Mouse (Mus musculus): ENCODE measurements around the gene Clta. TPM values are rescaled to one million over a fixed set of nuclear protein-coding genes. Genes with fewer than 3 reads are reported as not detected.
A peak's percentile ranks its signal among the peaks of the same experiment; 100 is the strongest.

The Clta gene
- polyA plus RNA-seq, 1 experiment from 2014 or later = 194 TPM

DNA sequence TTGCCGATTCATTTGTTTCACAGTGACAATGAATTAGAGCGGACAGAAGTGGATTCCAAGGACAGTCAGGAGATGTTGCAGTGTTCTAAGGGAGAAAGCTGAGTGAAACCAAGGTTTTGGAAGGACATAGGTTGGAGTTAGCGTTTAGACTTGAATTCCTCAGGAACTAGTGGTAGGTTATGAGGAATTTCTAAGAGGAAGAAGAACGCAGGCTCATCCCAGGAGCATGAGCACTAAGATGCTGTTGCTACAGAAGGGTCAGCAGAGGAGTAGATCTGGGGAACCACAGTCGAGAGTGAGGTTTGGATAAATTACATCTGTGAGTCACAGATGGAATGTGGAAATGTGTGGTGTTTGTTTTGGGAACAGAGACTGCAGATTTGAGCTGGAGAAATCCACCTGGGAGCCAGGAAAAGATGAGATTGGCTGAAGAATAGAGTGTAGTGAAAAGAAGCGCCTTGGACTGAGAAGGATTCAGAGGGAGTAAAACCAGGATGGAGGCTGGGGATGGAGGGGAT is 28.0 kb upstream of the Clta start:
- 68% methylated on average over 6 of the region's 6 CpGs for WGBS
- ATAC-seq (ENCODE audit: low FRiP score, low TSS enrichment) (no peak), DNase-seq (ENCODE audit: low spot score) (no peak)
- no peak for TF ChIP-seq CTCF (IDR thresholded peaks at IDR 0.05; ENCODE audit: low read depth)
- no peak for TF ChIP-seq EP300 (optimal IDR thresholded peaks at IDR 0.05)
- no peaks in the 10 kb centered on the region for H3K36me3 ChIP-seq (ENCODE audit: control insufficient read depth, insufficient read depth, low read length)
- H3K27me3 ChIP-seq (ENCODE audit: control insufficient read depth, insufficient read depth, low read length) = no peaks in the 10 kb centered on the region
- H3K4me3 ChIP-seq (ENCODE audit: low read depth, low read length) = no peak overlapping the region
- no peaks in the 10 kb centered on the region; the same call in 1 of the 2 replicates for H3K4me1 ChIP-seq (replicated peaks; ENCODE audit: control insufficient read depth, insufficient read depth)
- H3K27ac ChIP-seq (replicated peaks) = no peak overlapping the region
- H3K4me2 ChIP-seq (replicated peaks; ENCODE audit: low read depth) = no peak overlapping the region
- H3K9me3 ChIP-seq (ENCODE audit: control insufficient read depth, low read length) = no peaks in the 10 kb centered on the region
- no peak overlapping the region for H3K9ac ChIP-seq (ENCODE audit: low read length)

DNA sequence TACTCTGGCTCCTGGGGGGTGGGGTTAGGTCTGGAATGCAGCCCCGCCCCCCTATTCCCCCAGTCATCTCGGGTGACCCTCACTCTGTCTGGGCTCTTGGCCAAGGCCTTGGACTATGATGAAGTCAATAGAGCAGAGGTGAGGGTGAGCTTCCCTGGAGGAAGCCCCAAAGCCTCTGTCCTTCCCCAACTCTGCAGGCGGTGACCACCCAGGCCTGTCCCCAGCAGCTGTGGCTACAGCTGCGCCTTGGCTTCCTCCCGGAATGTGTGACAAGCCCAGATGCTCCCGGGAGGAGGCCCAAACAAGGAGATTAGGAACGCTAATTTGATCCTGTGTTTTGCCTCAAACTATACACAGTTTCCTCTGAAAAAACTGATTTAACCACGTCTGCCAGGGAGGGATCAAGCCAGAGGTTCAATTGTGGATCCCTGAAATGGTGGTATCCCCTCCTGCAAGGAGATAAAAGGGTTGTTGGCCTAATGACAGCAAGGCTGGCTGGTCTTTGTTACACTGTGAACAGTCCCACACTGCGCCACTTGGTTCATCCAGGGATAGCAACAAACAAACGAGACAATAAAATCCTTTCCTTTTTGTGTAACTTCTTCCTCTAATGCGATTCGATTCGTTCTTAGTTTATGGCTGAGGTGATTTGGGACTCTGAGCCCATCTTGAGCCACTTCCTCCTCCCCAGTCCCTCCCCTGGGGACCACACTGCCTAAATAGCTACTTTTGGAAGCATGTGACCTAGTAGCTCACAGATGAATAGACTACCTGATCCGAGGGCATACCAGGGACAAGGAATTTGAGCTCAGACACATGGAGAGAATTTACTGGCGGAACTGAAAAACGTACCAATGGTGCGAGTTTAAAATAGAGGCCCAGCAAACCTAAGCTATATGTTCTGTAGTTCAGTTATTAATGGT is 25.5 kb upstream of the Clta start:
- Histone ChIP-seq H3K4me3 (ENCODE audit: low read depth, low read length) (no peak overlapping the region), H3K27ac (replicated peaks) (peak overlapping the region; percentile 31), H3K9me3 (ENCODE audit: control insufficient read depth, low read length) (no peaks in the 10 kb centered on the region), H3K36me3 (ENCODE audit: control insufficient read depth, insufficient read depth, low read length) (no peaks in the 10 kb centered on the region), H3K27me3 (ENCODE audit: control insufficient read depth, insufficient read depth, low read length) (no peaks in the 10 kb centered on the region), H3K4me2 (replicated peaks; ENCODE audit: low read depth) (no peak overlapping the region), H3K9ac (ENCODE audit: low read length) (no peak overlapping the region), H3K4me1 (replicated peaks; ENCODE audit: control insufficient read depth, insufficient read depth) (no peaks in the 10 kb centered on the region; the same call in 1 of the 2 replicates)
- ATAC-seq (ENCODE audit: low FRiP score, low TSS enrichment) (no peak; the same call in 1 of the 2 replicates), DNase-seq (ENCODE audit: low spot score) (no peak)
- TF ChIP-seq EP300 (optimal IDR thresholded peaks at IDR 0.05) (no peak), CTCF (IDR thresholded peaks at IDR 0.05; ENCODE audit: low read depth) (no peak)
- WGBS = 44% methylated on average over 17 of the region's 17 CpGs

DNA sequence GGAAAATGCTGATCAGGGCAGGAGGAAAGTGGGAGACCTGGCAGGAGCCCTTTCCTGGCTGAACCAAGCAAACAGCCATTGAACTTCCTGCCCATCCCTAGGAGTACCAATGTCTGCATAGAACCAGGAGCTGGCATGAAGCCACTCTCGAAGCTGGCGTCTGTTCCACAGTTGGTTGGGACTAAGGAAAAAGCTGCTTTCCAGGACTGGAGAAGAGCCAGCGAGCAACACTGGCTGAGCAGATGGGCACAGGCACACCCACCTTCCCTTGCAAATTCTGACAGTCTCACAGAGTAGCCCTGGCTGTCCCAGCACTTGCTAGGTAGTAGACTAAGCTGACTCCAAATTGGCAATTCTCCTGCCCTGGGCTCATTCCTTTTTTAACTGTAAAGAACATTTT is 24.5 kb upstream of the Clta start:
- DNase-seq (ENCODE audit: low spot score) (no peak), ATAC-seq (ENCODE audit: low FRiP score, low TSS enrichment) (no peak)
- H3K9me3 ChIP-seq (ENCODE audit: control insufficient read depth, low read length) = no peaks in the 10 kb centered on the region
- no peaks in the 10 kb centered on the region for H3K36me3 ChIP-seq (ENCODE audit: control insufficient read depth, insufficient read depth, low read length)
- H3K9ac ChIP-seq (ENCODE audit: low read length) = no peak overlapping the region
- H3K27me3 ChIP-seq (ENCODE audit: control insufficient read depth, insufficient read depth, low read length) = no peaks in the 10 kb centered on the region
- no peaks in the 10 kb centered on the region; the same call in 1 of the 2 replicates for H3K4me1 ChIP-seq (replicated peaks; ENCODE audit: control insufficient read depth, insufficient read depth)
- no peak overlapping the region for H3K4me2 ChIP-seq (replicated peaks; ENCODE audit: low read depth)
- 33% methylated on average over 3 of the region's 3 CpGs for WGBS
- TF ChIP-seq EP300 (optimal IDR thresholded peaks at IDR 0.05) (no peak), CTCF (IDR thresholded peaks at IDR 0.05; ENCODE audit: low read depth) (no peak)
- H3K4me3 ChIP-seq (ENCODE audit: low read depth, low read length) = no peak overlapping the region
- no peak overlapping the region for H3K27ac ChIP-seq (replicated peaks)

DNA sequence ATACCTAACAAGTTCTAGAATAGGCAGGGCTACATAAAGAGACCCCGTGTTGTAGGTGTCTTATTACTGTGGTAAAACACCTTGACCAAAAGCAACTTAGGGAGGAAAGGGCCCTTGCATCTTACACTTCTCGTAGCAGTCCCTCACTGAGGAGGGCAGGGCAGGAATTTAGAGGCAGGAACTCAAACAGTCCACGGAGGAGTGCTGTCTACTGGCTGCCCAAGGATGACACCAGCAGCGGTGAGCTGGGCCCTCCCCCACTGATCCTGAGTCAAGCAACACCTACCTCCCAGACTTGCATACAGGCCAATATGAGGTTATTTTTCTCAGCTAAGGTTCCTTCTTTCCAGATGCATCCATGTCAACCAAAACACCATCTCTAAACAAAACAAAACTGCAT is 24.0 kb upstream of the Clta start:
- Histone ChIP-seq H3K36me3 (ENCODE audit: control insufficient read depth, insufficient read depth, low read length) (no peaks in the 10 kb centered on the region), H3K27me3 (ENCODE audit: control insufficient read depth, insufficient read depth, low read length) (no peaks in the 10 kb centered on the region), H3K27ac (replicated peaks) (no peak overlapping the region), H3K4me2 (replicated peaks; ENCODE audit: low read depth) (no peak overlapping the region), H3K9me3 (ENCODE audit: control insufficient read depth, low read length) (no peaks in the 10 kb centered on the region), H3K4me3 (ENCODE audit: low read depth, low read length) (no peak overlapping the region), H3K9ac (ENCODE audit: low read length) (no peak overlapping the region), H3K4me1 (replicated peaks; ENCODE audit: control insufficient read depth, insufficient read depth) (no peaks in the 10 kb centered on the region; the same call in 1 of the 2 replicates)
- DNase-seq (ENCODE audit: low spot score) = no peak
- no peak for ATAC-seq (ENCODE audit: low FRiP score, low TSS enrichment)
- TF ChIP-seq CTCF (IDR thresholded peaks at IDR 0.05; ENCODE audit: low read depth) = no peak
- TF ChIP-seq EP300 (optimal IDR thresholded peaks at IDR 0.05) = no peak
- WGBS = 83% methylated on average over 4 of the region's 4 CpGs

DNA sequence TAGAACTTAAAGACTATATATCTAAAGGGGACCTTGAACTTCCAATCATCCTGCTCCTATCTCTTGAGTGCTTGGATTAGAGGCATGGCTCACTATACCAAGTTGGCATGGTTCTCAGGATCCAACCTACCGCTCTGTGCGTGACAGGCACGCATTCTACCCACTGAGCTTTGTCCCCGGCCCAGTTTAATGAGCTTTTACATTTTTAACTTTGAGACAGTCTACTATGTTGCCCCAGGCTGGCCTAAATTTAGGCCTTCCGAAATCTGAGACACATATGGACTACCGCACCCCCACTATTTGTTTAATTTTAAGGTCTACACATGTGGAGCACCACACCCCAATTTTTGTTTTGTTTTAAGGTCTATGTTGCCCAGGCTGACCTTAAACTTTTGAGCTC is 23.4 kb upstream of the Clta start:
- Histone ChIP-seq H3K9me3 (ENCODE audit: control insufficient read depth, low read length) (no peaks in the 10 kb centered on the region), H3K4me1 (replicated peaks; ENCODE audit: control insufficient read depth, insufficient read depth) (no peaks in the 10 kb centered on the region; the same call in 1 of the 2 replicates), H3K27ac (replicated peaks) (no peak overlapping the region), H3K9ac (ENCODE audit: low read length) (no peak overlapping the region), H3K36me3 (ENCODE audit: control insufficient read depth, insufficient read depth, low read length) (no peaks in the 10 kb centered on the region), H3K27me3 (ENCODE audit: control insufficient read depth, insufficient read depth, low read length) (no peaks in the 10 kb centered on the region), H3K4me2 (replicated peaks; ENCODE audit: low read depth) (no peak overlapping the region), H3K4me3 (ENCODE audit: low read depth, low read length) (no peak overlapping the region)
- WGBS = 93% methylated on average over 6 of the region's 6 CpGs
- DNase-seq (ENCODE audit: low spot score) (no peak), ATAC-seq (ENCODE audit: low FRiP score, low TSS enrichment) (no peak)
- TF ChIP-seq CTCF (IDR thresholded peaks at IDR 0.05; ENCODE audit: low read depth) (no peak), EP300 (optimal IDR thresholded peaks at IDR 0.05) (no peak)

DNA sequence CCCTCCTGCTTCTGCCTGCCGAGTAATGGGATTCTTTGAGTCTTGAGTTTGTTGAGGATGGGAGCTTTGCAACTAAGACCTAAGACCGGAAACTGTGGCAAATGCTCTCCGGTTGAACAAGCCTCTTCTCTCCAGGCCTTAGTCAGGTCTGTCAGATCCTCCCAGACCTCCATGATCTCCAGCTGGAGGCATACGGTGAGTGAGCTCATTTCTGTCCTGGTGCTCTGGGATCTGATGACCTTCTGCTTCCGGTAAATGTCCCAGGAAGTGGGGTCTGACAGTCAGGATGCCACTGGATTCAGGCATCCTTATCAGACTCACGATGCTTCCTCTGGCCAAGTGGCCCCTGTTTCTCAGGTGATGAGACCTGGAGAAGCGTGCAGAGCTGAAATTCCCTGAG is 23.0 kb upstream of the Clta start:
- H3K27ac ChIP-seq (replicated peaks) = no peak overlapping the region
- 83% methylated on average over 7 of the region's 7 CpGs for WGBS
- no peak for DNase-seq (ENCODE audit: low spot score)
- H3K4me2 ChIP-seq (replicated peaks; ENCODE audit: low read depth) = no peak overlapping the region
- TF ChIP-seq EP300 (optimal IDR thresholded peaks at IDR 0.05) = no peak
- H3K9ac ChIP-seq (ENCODE audit: low read length) = no peak overlapping the region
- ATAC-seq (ENCODE audit: low FRiP score, low TSS enrichment) = no peak
- H3K4me1 ChIP-seq (replicated peaks; ENCODE audit: control insufficient read depth, insufficient read depth) = no peaks in the 10 kb centered on the region; the same call in 1 of the 2 replicates
- H3K27me3 ChIP-seq (ENCODE audit: control insufficient read depth, insufficient read depth, low read length) = no peaks in the 10 kb centered on the region
- H3K4me3 ChIP-seq (ENCODE audit: low read depth, low read length) = no peak overlapping the region
- H3K36me3 ChIP-seq (ENCODE audit: control insufficient read depth, insufficient read depth, low read length) = no peaks in the 10 kb centered on the region
- no peaks in the 10 kb centered on the region for H3K9me3 ChIP-seq (ENCODE audit: control insufficient read depth, low read length)
